Mouse (Mus musculus) testis, adult 2 months (tissue): ENCODE data around the gene Brd3.

Experiments used
- CTCF ChIP-seq: fragments of 200-500 bp; IDR thresholded peaks from 2 replicates; pipeline ENCODE4 v1.5.1; 2012; ENCODE audit warnings: low read depth, mild to moderate bottlenecking, inconsistent platforms, low read length, moderate library complexity; ENCODE audit not compliant: control insufficient read depth, insufficient read depth, insufficient replicate concordance
- POLR2A ChIP-seq: fragments of 200-500 bp; IDR thresholded peaks from 2 replicates; pipeline ENCODE4 v1.6.1; 2012; ENCODE audit warnings: low read depth, mild to moderate bottlenecking, inconsistent platforms, low read length, moderate library complexity; ENCODE audit not compliant: control insufficient read depth

DNA sequence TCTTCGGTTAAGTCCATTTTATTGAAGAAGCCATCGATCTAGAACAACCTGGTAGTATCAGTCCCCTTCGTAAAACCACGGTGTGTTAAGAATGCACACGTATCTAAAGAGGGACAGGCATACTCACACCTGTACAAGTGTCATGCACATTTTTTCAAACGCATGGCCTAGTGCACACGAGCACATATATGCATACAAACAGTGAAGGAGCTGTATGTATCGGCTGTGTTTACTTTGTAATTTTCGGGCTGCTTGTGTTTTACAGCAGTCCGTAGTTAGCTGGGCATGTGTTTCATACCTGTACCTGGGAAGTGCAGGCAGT lies 33.0 kb upstream of the Brd3 start:
- TF ChIP-seq POLR2A (no peak), CTCF (no peak)
